Mouse (Mus musculus) olfactory bulb, adult 2 months (tissue): Measurements from ENCODE around the gene Lrba.

ENCODE experiments used
- CTCF ChIP-seq: fragments of 200-500 bp; IDR thresholded peaks from 2 replicates; pipeline ENCODE4 v1.5.1; 2012; ENCODE audit warnings: low read depth, mild to moderate bottlenecking, low read length, moderate library complexity; ENCODE audit not compliant: insufficient read depth
- POLR2A ChIP-seq: fragments of 200-500 bp; IDR thresholded peaks from 2 replicates; pipeline ENCODE4 v1.6.1; 2012; ENCODE audit warnings: mild to moderate bottlenecking, low read depth, low read length, moderate library complexity; ENCODE audit not compliant: insufficient read depth

DNA sequence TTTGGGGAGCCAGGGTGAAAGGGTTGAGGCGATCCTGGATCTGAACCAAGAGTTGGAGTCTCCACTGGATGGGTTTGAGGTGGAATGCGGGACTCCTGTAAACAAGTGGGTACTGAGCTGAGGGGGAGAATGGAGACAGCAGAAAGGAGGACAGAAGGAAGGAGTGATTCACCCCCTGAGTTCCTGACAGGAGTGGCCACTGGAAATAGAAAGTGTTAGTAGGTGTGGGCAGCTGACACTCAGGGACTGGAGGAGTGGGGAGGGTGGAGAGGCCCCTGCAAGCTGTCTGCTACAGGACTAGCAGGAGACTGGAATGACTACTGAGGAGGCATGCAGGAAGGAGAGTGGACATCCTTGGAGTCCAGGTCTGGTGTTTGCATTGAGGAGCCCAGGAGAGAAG is 422.3 kb downstream of the Lrba start:
- TF ChIP-seq CTCF = no peak
- TF ChIP-seq POLR2A = no peak
